ENCODE assay signal across 9 mouse cellular contexts in the genomic region with DNA sequence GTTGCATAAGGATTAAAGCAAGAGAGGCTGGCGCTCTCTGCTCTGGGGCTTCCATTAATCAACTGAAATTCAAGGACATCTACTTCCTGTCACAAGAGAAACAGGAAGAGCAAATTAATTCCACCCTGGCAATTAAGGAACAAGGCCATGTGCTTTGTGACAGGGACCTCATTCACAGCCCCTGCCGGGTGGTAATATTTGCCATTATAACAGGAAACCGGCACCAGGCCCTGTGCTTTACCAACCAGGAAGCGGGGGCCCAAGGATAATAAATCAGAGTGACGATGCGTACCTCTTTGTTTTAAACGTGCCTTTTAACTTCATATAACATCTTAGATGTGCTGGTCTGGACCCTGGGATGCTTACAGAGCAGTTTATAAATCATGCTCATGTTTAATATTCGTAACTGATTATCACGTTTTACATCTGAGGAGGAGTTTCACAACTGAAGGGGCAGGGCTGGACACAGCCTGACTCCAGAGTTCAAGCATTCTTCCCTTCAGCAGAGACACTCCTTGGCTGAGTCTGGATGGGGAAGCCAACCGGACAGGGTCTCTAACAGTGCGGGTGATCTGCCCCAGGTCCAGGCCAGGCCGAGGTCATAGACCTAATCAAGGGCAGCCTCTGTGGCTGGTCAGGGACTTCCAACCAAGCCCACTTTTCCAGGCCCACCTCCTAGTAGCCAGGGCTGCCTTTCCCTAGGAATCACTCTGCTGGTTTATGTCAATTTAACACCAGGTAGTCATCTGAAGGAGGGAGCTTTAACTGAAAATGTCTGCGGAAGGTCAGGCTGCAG. TPM values are rescaled to one million over a fixed set of nuclear protein-coding genes. Genes with fewer than 3 reads are reported as not detected.
DNase-seq lines count a peak whose midpoint lies in the region; ATAC-seq and TF ChIP-seq lines count a peak whose summit lies in the region.
"Had no signal": no experiment of that assay in that cellular context is flagged by ENCODE, and none has a peak within 500 bp of the region (broad histone marks: within the 10 kb centered on the region; RNA-seq: fewer than 3 reads in every experiment).

No protein-coding gene starts in this region.

- H3K9ac ChIP-seq in kidney, embryonic 14.5 days (ENCODE audit: low read depth, low read length): peak overlapping the region; percentile 29; the same call in 1 of the 2 replicates
- no peak overlapping the region for H3K9ac ChIP-seq in midbrain, embryonic 12.5 days (replicated peaks)

- intact Hi-C loops in left cerebral cortex, adult 2 months (cut with DNase I): no loop called here

- 53% methylated on average over 13 of the region's 13 CpGs for WGBS in forebrain, embryonic 10.5 days
- WGBS in kidney, embryonic 14.5 days: 16% methylated on average over 13 of the region's 13 CpGs
- 57% methylated on average over 13 of the region's 13 CpGs for WGBS in midbrain, embryonic 12.5 days

- TF ChIP-seq CTCF in left cerebral cortex, adult 2 months (IDR thresholded peaks at IDR 0.05): no peak

- no peak overlapping the region for H3K4me2 ChIP-seq in kidney, embryonic 14.5 days (replicated peaks; ENCODE audit: low read depth, low read length)
- no peak overlapping the region for H3K4me2 ChIP-seq in midbrain, embryonic 12.5 days (replicated peaks)

- peaks cover 25% of the 10 kb centered on the region for H3K27me3 ChIP-seq in forebrain, embryonic 10.5 days (ENCODE audit: poor library complexity, severe bottlenecking)
- no peaks in the 10 kb centered on the region for H3K27me3 ChIP-seq in kidney, embryonic 14.5 days (ENCODE audit: control insufficient read depth, insufficient read depth, low read length)
- H3K27me3 ChIP-seq in midbrain, embryonic 12.5 days: no peaks in the 10 kb centered on the region; the same call in 1 of the 2 replicates

- peak; percentile 74 for DNase-seq in embryo, embryonic 10 days (ENCODE audit: low spot score)
- DNase-seq in forebrain, embryonic 10.5 days (ENCODE audit: extremely low spot score, low spot score): no peak
- no peak for DNase-seq in thymus, postnatal 36 days
- DNase-seq in left cerebral cortex, adult 2 months (ENCODE audit: extremely low spot score in 1 of 2, low spot score in 2 of 2): no peak
- no peak for DNase-seq in right cerebral cortex, postnatal 14 days
- DNase-seq in ovary, postnatal 14 days (ENCODE audit: low spot score): no peak

- no peak overlapping the region for H3K4me3 ChIP-seq in forebrain, embryonic 10.5 days
- no peak overlapping the region for H3K4me3 ChIP-seq in kidney, embryonic 14.5 days (ENCODE audit: low read length)
- H3K4me3 ChIP-seq in midbrain, embryonic 12.5 days: no peak overlapping the region
- no peak overlapping the region for H3K4me3 ChIP-seq in left cerebral cortex, adult 2 months

- H3K27ac ChIP-seq in forebrain, embryonic 10.5 days: peak overlapping the region; percentile 73
- H3K27ac ChIP-seq in kidney, embryonic 14.5 days (ENCODE audit: low read depth, low read length): peak overlapping the region; percentile 82
- peak overlapping the region; percentile 73 for H3K27ac ChIP-seq in midbrain, embryonic 12.5 days (replicated peaks)
- no peak overlapping the region for H3K27ac ChIP-seq in left cerebral cortex, adult 2 months

- peak; percentile 40 for ATAC-seq in kidney, embryonic 14.5 days (ENCODE audit: low FRiP score, low TSS enrichment)
- ATAC-seq in midbrain, embryonic 12.5 days (ENCODE audit: low FRiP score, low read depth): no peak

- H3K4me1 ChIP-seq in forebrain, embryonic 10.5 days: peaks cover 87% of the 10 kb centered on the region
- peaks cover 56% of the 10 kb centered on the region for H3K4me1 ChIP-seq in kidney, embryonic 14.5 days (ENCODE audit: control insufficient read depth, insufficient read depth, low read length)
- H3K4me1 ChIP-seq in midbrain, embryonic 12.5 days: peaks cover 62% of the 10 kb centered on the region

- H3K9me3 ChIP-seq in forebrain, embryonic 10.5 days: no peaks in the 10 kb centered on the region
- no peaks in the 10 kb centered on the region for H3K9me3 ChIP-seq in kidney, embryonic 14.5 days (ENCODE audit: control insufficient read depth, low read length)
- H3K9me3 ChIP-seq in midbrain, embryonic 12.5 days: no peaks in the 10 kb centered on the region

- H3K36me3 ChIP-seq in forebrain, embryonic 10.5 days (replicated peaks): peaks cover 22% of the 10 kb centered on the region
- H3K36me3 ChIP-seq in kidney, embryonic 14.5 days (ENCODE audit: control insufficient read depth, insufficient read depth, low read length): peaks cover 6% of the 10 kb centered on the region; the same call in 1 of the 2 replicates
- no peaks in the 10 kb centered on the region for H3K36me3 ChIP-seq in midbrain, embryonic 12.5 days

RNA-seq across cellular contexts. Expression of a gene that starts 38.2 kb away (rescaled TPM):
- polyA plus RNA-seq in forebrain, embryonic 10.5 days (2016; fragmentation: Nextera tagmentation; extraction: Ambion mirVana): 244 and 249 TPM in 2 replicates
- polyA plus RNA-seq in kidney, embryonic 14.5 days (2014; fragmentation: Nextera tagmentation; extraction: Ambion mirVana): 345 and 420 TPM in 2 replicates
- polyA plus RNA-seq in midbrain, embryonic 12.5 days (2016; fragmentation: Nextera tagmentation; extraction: Ambion mirVana): 327 and 347 TPM in 2 replicates
- 100 to 1,000 TPM; 217 to 233 TPM for total RNA-seq in left cerebral cortex, adult 2 months (2021)

RNA-seq across cellular contexts. Expression of a gene that starts 38.9 kb away (rescaled TPM):
- polyA plus RNA-seq in forebrain, embryonic 10.5 days (2016; fragmentation: Nextera tagmentation; extraction: Ambion mirVana): 21.4 and 33.5 TPM in 2 replicates
- 31.7 and 39.3 TPM in 2 replicates for polyA plus RNA-seq in kidney, embryonic 14.5 days (2014; fragmentation: Nextera tagmentation; extraction: Ambion mirVana)
- 28.3 and 37.2 TPM in 2 replicates for polyA plus RNA-seq in midbrain, embryonic 12.5 days (2016; fragmentation: Nextera tagmentation; extraction: Ambion mirVana)
- total RNA-seq in left cerebral cortex, adult 2 months (2021): 10 to 100 TPM; 13.9 to 16.1 TPM

RNA-seq across cellular contexts. Expression of a gene that starts 43.3 kb away (rescaled TPM):
- 0.06 TPM in 1 of 2 replicates, not detected in the other for polyA plus RNA-seq in forebrain, embryonic 10.5 days (2016; fragmentation: Nextera tagmentation; extraction: Ambion mirVana)
- 0.12 TPM in 1 of 2 replicates, not detected in the other for polyA plus RNA-seq in kidney, embryonic 14.5 days (2014; fragmentation: Nextera tagmentation; extraction: Ambion mirVana)
- 0.06 and 0.09 TPM in 2 replicates for polyA plus RNA-seq in midbrain, embryonic 12.5 days (2016; fragmentation: Nextera tagmentation; extraction: Ambion mirVana)
- total RNA-seq in left cerebral cortex, adult 2 months (2021): not detected
- total RNA-seq: layer of hippocampus, postnatal 10 days had no signal
